Mouse (Mus musculus) urinary bladder, postnatal 10 days (tissue): Measurements from ENCODE around the gene Prickle3.

Experiments used
- DNase-seq: peaks from one replicate; pipeline ENCODE4 v3.0.0; 2022; ENCODE audit warnings: low spot score

Prickle3 gene

GRCm38 (mm10) chrX:7657221-7657639 lies at the start of gene Prickle3:
Gene Prickle3, plus strand, starts transcription at chrX:7657260.
- DNase-seq, result no peak

- DNase-seq, result no peak
Measured at GRCm38 (mm10) chrX:7610035-7610434, 47.0 kb upstream of the Prickle3 start.

GRCm38 (mm10) chrX:7610536-7611258 lies 46.4 kb upstream of the Prickle3 start:
- DNase-seq, result no peak

- DNase-seq, result no peak
Measured at GRCm38 (mm10) chrX:7617889-7618551, 39.0 kb upstream of the Prickle3 start.

- no peak for DNase-seq
Measured at GRCm38 (mm10) chrX:7632560-7632959, 24.5 kb upstream of the Prickle3 start.

- no peak for DNase-seq
Measured at GRCm38 (mm10) chrX:7635101-7635500, 22.0 kb upstream of the Prickle3 start.

- peak; percentile 18 for DNase-seq
Measured at GRCm38 (mm10) chrX:7638401-7639091, 18.5 kb upstream of the Prickle3 start, which contains the start of gene Syp. Gene Syp, plus strand, starts transcription at chrX:7638471.

GRCm38 (mm10) chrX:7639536-7640325 lies 17.3 kb upstream of the Prickle3 start:
- DNase-seq, result no peak

- DNase-seq, result no peak
Measured at GRCm38 (mm10) chrX:7640785-7641184, 16.3 kb upstream of the Prickle3 start.

GRCm38 (mm10) chrX:7645349-7645748 lies 11.7 kb upstream of the Prickle3 start:
- peak; percentile 34 for DNase-seq

- DNase-seq, result no peak
Measured at GRCm38 (mm10) chrX:7648671-7649304, 8.3 kb upstream of the Prickle3 start.

- DNase-seq, result no peak
Measured at GRCm38 (mm10) chrX:7658031-7658784, 1.1 kb downstream of the Prickle3 start.

- DNase-seq, result no peak
Measured at GRCm38 (mm10) chrX:7658785-7659589, 1.9 kb downstream of the Prickle3 start.

- no peak for DNase-seq
Measured at GRCm38 (mm10) chrX:7661086-7661485, 4.0 kb downstream of the Prickle3 start.

- DNase-seq, result no peak
Measured at GRCm38 (mm10) chrX:7662936-7663335, 5.9 kb downstream of the Prickle3 start.

GRCm38 (mm10) chrX:7664791-7665190 lies 7.7 kb downstream of the Prickle3 start:
- no peak for DNase-seq

GRCm38 (mm10) chrX:7665739-7666502 lies 8.9 kb downstream of the Prickle3 start:
- no peak for DNase-seq

- no peak for DNase-seq
Measured at GRCm38 (mm10) chrX:7670390-7670881, 13.4 kb downstream of the Prickle3 start.
